Mouse (Mus musculus) kidney, postnatal 0 days (tissue): ENCODE measurements around the gene Nfx1. TPM values are rescaled to one million over a fixed set of nuclear protein-coding genes. Genes with fewer than 3 reads are reported as not detected.

Source experiments
- ATAC-seq: fragments of 200-750 bp; cut with Nextera tagmentation; replicated peaks from 2 replicates; pipeline ENCODE4 v1.8.0; 2017; ENCODE audit warnings: low read depth, moderate number of reproducible peaks, moderate TSS enrichment, moderate library complexity; ENCODE audit not compliant: low FRiP score
- DNase-seq: peaks from one replicate; pipeline ENCODE4 v3.0.0-alpha.2; 2016; ENCODE audit warnings: low spot score
- H3K27ac ChIP-seq: fragments of 300-500 bp; sonication (generic); 2 replicates; pipeline ENCODE4 v1.5.1; 2014; ENCODE audit warnings: mild to moderate bottlenecking
- H3K27me3 ChIP-seq: fragments of 300-500 bp; sonication (generic); 2 replicates; pipeline ENCODE4 v1.6.1; 2014; ENCODE audit warnings: low read length, mixed read lengths; ENCODE audit not compliant: insufficient read depth
- H3K36me3 ChIP-seq: fragments of 300-500 bp; sonication (generic); 2 replicates; pipeline ENCODE4 v1.6.1; 2014; ENCODE audit warnings: low read length, mixed read lengths; ENCODE audit not compliant: insufficient read depth
- H3K4me1 ChIP-seq: fragments of 300-500 bp; sonication (generic); replicated peaks from 2 replicates; pipeline ENCODE4 v1.6.1; 2014; ENCODE audit warnings: antibody characterized with exemption, low read length, mixed read lengths; ENCODE audit not compliant: insufficient read depth
- H3K4me2 ChIP-seq: fragments of 300-500 bp; sonication (generic); 2 replicates; pipeline ENCODE4 v1.6.1; 2014; ENCODE audit warnings: mild to moderate bottlenecking, low read length, moderate library complexity, mixed read lengths
- H3K4me3 ChIP-seq: fragments of 300-500 bp; sonication (generic); replicated peaks from 2 replicates; pipeline ENCODE4 v1.5.1; 2014; ENCODE audit warnings: low read depth, low read length
- H3K9ac ChIP-seq: fragments of 300-500 bp; sonication (generic); 2 replicates; pipeline ENCODE4 v1.6.1; 2014; ENCODE audit warnings: low read depth, low read length
- H3K9me3 ChIP-seq: fragments of 300-500 bp; sonication (generic); replicated peaks from 2 replicates; pipeline ENCODE4 v1.6.1; 2016; ENCODE audit warnings: low read length, inconsistent platforms, mixed read lengths
- CTCF ChIP-seq: IDR thresholded peaks from 2 replicates; pipeline ENCODE4 v1.5.1; 2016; ENCODE audit warnings: antibody characterized with exemption, low read depth, mild to moderate bottlenecking, moderate library complexity
- WGBS: fragments of 180-500 bp; shearing (Covaris S2); extraction: QIAGEN DNeasy Blood & Tissue Kit; methylation state at CpG from one replicate; pipeline ENCODE4 v1.1.7; 2014; 5-methylcytosine and 5-hydroxymethylcytosine counted together
- microRNA-seq: library from miRNA; unstranded; fragments of <30 nt; microRNA quantifications from one replicate; pipeline ENCODE4, GENCODE M21; 2016
- polyA plus RNA-seq: library from polyadenylated mRNA; unstranded; fragments of >200 nt; fragmentation: Nextera tagmentation; extraction: Ambion mirVana; gene quantifications from 2 replicates; pipeline ENCODE4 v1.2.1, GENCODE M21; 2015

Gene Nfx1
- polyA plus RNA-seq, 1 experiment from 2014 or later: 55.1 TPM

DNA sequence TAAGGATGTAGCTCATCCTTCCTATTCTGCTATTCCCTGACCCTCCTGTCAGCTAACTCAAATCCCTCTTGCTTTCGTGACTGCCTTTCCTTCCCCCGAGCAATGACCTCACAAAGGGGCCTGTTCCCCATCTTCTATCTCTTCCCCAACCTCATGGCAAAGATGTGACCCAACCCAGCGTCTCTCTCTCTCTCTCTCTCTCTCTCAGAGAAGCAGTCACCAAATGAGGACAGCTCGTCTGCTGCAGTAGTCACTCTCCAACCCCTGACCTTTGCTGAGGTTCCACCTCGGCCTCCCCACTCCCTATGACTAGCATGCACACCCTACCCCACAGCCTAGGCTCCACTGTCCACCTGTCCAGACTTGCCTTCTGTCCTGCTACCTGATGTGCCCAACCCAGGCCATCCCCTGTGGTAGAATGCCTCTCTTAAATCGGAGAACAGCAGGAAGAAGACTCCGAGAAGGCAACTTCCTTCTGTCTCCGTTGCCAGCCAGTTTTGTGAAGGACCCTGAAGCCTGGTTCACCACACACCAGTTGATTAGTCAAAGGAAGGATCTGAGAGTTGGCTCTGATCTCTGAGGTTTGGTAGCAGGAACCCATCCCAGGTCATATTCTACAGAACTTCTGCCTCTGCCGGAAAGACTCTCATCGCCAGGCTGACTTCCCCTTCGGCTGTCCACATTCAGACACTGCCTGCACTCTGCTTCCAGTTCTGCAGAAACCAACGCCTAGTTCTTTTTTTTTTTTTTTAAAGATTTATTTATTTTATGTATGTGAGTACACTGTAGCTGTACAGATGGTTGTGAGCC is 102.5 kb downstream of the Nfx1 start:
- DNase-seq: no peak
- no peak overlapping the region for H3K27ac ChIP-seq
- H3K4me2 ChIP-seq: no peak overlapping the region
- H3K4me1 ChIP-seq: no peaks in the 10 kb centered on the region
- H3K36me3 ChIP-seq: no peaks in the 10 kb centered on the region
- H3K4me3 ChIP-seq: no peak overlapping the region
- no peak for TF ChIP-seq CTCF
- ATAC-seq: no peak
- 77% methylated on average over 12 of the region's 12 CpGs for whole genome bisulfite sequencing
- no peaks in the 10 kb centered on the region for H3K9me3 ChIP-seq
- no peaks in the 10 kb centered on the region for H3K27me3 ChIP-seq
- H3K9ac ChIP-seq: no peak overlapping the region

DNA sequence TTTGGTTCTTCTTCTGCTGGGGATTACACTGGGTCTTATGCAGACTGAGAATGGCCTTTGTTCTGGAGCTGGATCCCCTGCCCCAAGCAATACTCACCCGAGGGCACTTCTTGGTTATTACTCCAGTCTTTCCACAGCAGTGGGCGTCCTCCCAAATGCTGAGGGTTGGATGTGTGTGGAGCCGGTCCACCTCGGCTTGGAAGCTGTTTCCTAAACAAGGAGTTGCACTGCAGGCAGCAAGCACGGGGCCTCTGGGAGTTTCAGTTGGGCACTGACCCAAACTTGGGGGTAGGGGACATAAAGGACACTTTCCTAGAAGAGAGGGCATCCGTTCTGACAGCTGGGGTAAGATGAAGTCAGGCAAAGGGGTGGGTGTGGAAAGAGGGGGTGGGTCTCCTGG is 103.8 kb downstream of the Nfx1 start:
- H3K36me3 ChIP-seq: no peaks in the 10 kb centered on the region
- ATAC-seq (no peak), DNase-seq (no peak)
- 63% methylated on average over 6 of the region's 6 CpGs for WGBS
- no peak overlapping the region for H3K9ac ChIP-seq
- H3K4me1 ChIP-seq: no peaks in the 10 kb centered on the region
- no peak overlapping the region for H3K4me3 ChIP-seq
- H3K4me2 ChIP-seq: no peak overlapping the region
- H3K9me3 ChIP-seq: no peaks in the 10 kb centered on the region
- H3K27ac ChIP-seq: no peak overlapping the region
- TF ChIP-seq CTCF: no peak
- H3K27me3 ChIP-seq: no peaks in the 10 kb centered on the region

Small RNA genes within 50 kb of the gene (microRNA-seq; reads per million reads assigned to microRNA genes)
- 1.8 reads per million for gene Mir3094

Other genes starting within 250 kb of the Nfx1 start
- gene Dnaja1, start 248.8 kb upstream of the Nfx1 start, polyA plus RNA-seq: 417 and 435 TPM in 2 replicates
- 122 and 126 TPM in 2 replicates for gene Smu1, start 213.0 kb upstream of the Nfx1 start, polyA plus RNA-seq
- gene B4galt1, start 116.9 kb upstream of the Nfx1 start, polyA plus RNA-seq: 35.9 and 38.9 TPM in 2 replicates
- gene Spink4, start 50.9 kb upstream of the Nfx1 start, polyA plus RNA-seq: 0.41 and 1.0 TPM in 2 replicates
- 284 and 295 TPM in 2 replicates for gene Bag1, start 22.6 kb upstream of the Nfx1 start, polyA plus RNA-seq
- 160 and 164 TPM in 2 replicates for gene Chmp5, start 22.5 kb upstream of the Nfx1 start, polyA plus RNA-seq
- gene Aqp7, start 77.2 kb downstream of the Nfx1 start, polyA plus RNA-seq: 3.0 and 4.4 TPM in 2 replicates
- 87.4 and 102 TPM in 2 replicates for gene Aqp3, start 127.3 kb downstream of the Nfx1 start, polyA plus RNA-seq
- 18.1 and 19.5 TPM in 2 replicates for gene Nol6, start 153.5 kb downstream of the Nfx1 start, polyA plus RNA-seq
- 87.7 and 93.9 TPM in 2 replicates for gene Ube2r2, start 164.8 kb downstream of the Nfx1 start, polyA plus RNA-seq